Comparison of ENCODE assay signal across 17 mouse cellular contexts in genomic region chr1:120588362-120589027, GRCm38 (mm10). TPM values are rescaled to one million over a fixed set of nuclear protein-coding genes. Genes with fewer than 3 reads are reported as not detected.
"Had no signal": no experiment of that assay in that cellular context is flagged by ENCODE, and none has a peak within 500 bp of the region (broad histone marks: within the 10 kb centered on the region; RNA-seq: fewer than 3 reads in every experiment).

No protein-coding gene starts in this region.

- H3K9me3 ChIP-seq: limb, embryonic 12.5 days; liver, embryonic 13.5 days; lung, embryonic 15.5 days; megakaryocyte, embryonic 14.5 days had no signal

- H3K27ac ChIP-seq: limb, embryonic 12.5 days; liver, embryonic 13.5 days; lung, embryonic 15.5 days; macrophage had no signal

- H3K4me1 ChIP-seq: limb, embryonic 12.5 days; liver, embryonic 13.5 days; lung, embryonic 15.5 days had no signal

- DNase-seq: kidney, adult 2 months; kidney, postnatal 25 days; layer of hippocampus, postnatal 36 days; liver; liver, embryonic 13.5 days; liver, postnatal 0 days; lung, postnatal 14 days; right cerebral cortex, postnatal 14 days; thymus, adult 2 months; thymus, postnatal 25 days had no signal

- H3K4me2 ChIP-seq: limb, embryonic 12.5 days; liver, embryonic 13.5 days; lung, embryonic 15.5 days; midbrain, embryonic 11.5 days had no signal

- H3K36me3 ChIP-seq: limb, embryonic 12.5 days; liver, embryonic 13.5 days; lung, embryonic 15.5 days had no signal

- H3K9ac ChIP-seq: limb, embryonic 12.5 days; liver, embryonic 13.5 days; liver, postnatal 0 days; lung, embryonic 15.5 days had no signal

- H3K4me3 ChIP-seq: limb, embryonic 12.5 days; liver, embryonic 13.5 days; lung, embryonic 15.5 days; megakaryocyte, embryonic 14.5 days had no signal

- ATAC-seq: liver, postnatal 0 days; midbrain, embryonic 16.5 days had no signal

RNA-seq across cellular contexts. Expression of gene En1, which starts 13.7 kb away (rescaled TPM):
- polyA plus RNA-seq: liver, embryonic 13.5 days; liver, postnatal 0 days; lung, embryonic 15.5 days; macrophage; urinary bladder, adult 2 months had no signal
